Mouse (Mus musculus) embryo, embryonic 10 days (tissue): ENCODE measurements around the gene Gas7.

Source experiments
- DNase-seq: peaks from one replicate; pipeline ENCODE4 v3.0.0-alpha.2; 2015; ENCODE audit warnings: low spot score

Gas7 gene

DNA sequence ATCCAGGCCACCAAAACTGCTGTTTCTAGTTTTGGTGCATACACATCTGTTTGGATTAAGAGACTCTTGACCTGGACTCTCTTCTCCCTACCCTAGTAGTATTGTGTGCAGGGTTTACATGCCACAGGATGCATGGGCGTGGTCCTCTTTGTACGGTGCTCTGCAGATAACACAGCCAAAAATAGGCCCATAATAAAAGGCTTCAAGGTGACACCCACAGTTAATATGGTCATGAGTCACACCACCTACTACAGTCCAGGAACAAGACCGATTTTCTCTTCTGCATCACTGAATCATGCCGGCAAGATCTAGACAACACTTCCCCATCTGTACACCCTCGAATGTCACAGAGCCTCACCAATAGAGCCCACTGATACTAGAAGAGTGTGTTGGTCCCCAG lies 266.2 kb downstream of the Gas7 start:
- DNase-seq, result no peak

- peak; percentile 10 for DNase-seq
These were observed 267.3 kb downstream of the Gas7 start for GRCm38 (mm10) chr11:67722399-67723156.

DNA sequence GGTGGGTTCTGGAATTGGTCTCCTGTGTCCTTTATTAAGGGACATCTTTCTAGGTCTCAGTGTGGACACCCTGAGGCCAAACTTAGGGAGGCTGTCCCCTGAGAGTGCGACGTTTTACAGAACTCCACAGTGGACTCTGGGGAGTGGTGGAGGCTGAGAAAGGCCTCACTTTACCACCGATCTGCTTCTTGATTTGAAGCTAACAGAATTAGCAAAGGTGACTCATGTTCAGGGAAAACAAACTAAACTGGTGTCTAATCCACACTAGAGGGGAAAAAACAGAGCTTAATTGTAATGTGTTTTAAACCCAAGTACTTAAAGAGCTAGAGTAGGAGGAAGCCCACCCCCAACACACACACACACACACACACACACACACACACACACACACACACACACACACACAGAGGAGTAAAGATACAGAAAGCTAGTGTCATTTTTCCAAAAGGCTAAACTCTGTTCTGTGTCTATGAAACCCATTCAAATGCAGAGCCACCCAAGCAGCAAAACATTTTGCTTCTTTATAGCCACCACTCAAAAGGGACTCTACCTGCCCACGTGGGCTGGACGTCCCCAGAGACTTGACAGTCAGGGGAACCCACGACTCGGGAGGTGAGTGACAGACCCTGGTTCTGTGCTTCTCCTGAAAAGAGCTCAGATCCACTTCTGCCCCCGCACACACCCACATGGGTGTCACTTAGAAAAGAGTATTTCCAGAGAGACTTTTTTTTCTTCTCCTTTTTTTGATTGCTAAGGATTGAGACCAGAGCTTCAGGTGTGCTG lies 268.2 kb downstream of the Gas7 start:
- no peak for DNase-seq

GRCm38 (mm10) chr11:67727095-67727494 lies 271.9 kb downstream of the Gas7 start:
- DNase-seq, result no peak

- no peak for DNase-seq
These were observed 273.5 kb downstream of the Gas7 start for GRCm38 (mm10) chr11:67728726-67729125.

GRCm38 (mm10) chr11:67731056-67731455 lies 275.8 kb downstream of the Gas7 start:
- no peak for DNase-seq

DNA sequence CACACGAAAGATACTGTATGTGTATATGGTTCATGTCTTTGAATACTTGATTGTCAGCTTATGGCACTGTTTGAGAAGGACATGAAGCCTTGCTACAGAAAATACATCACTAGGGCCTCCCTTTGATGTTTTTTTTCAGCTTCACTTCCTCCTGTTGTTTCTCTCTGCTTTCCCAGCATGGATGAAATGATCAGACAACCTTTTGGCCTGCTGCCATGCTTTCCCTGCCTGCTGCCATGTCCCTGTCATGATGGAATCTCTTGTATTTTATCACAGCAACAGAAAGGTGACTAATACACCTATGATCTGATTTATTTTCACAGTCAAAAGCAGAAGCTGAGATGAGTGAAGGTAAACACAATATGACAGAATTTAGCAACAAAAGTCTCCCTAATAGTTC lies 278.5 kb downstream of the Gas7 start:
- DNase-seq, result no peak

DNA sequence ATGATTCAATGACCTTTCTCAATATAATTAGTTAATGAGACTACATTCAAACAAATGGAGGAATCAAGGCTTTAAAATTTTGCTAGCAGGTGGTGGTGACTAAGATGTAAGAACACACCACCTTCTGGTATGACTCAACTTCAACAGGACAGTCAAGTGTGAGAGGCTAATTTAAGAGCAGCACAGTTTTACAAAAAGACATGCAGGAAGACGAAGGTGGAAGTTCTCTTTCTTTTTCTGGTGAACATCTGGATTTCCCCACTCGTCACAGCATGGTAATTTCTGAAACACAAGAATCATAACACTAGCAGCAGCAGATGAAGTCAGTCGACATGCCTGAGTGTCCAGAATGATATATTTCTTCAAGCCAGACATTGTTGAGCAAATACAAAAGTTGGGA lies 279.4 kb downstream of the Gas7 start:
- no peak for DNase-seq

DNA sequence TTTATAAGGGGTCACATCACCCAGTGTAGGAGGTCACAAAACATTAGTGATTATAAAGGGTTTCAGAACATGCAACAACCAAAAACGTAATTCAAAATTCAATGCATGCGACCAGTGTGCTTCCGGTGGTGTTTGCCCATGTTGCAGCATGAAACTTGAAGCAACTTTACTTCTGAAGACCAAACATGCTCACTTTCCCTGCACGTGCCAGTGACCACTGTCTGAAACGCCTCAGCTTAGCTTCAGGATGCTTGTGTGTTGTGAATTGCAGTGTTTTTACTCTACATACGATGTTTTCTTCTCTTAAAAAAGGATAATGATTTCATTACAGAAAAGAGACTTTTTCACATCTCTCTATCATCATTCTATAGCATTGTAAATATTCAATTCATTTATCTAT lies 283.1 kb downstream of the Gas7 start:
- no peak for DNase-seq
